Mouse (Mus musculus) retina, postnatal 7 days (tissue): ENCODE measurements at regions not wholly inside any gene's neighbourhood (a gene's known extent, or its start where the extent isn't known, plus 50 kb on each side); places are given as distances from the start of the nearest gene placed in this dataset.

Experiments used
- DNase-seq: peaks from one replicate; pipeline ENCODE4 v3.0.0-alpha.2; 2012; ENCODE audit warnings: low read depth, low spot score

DNA sequence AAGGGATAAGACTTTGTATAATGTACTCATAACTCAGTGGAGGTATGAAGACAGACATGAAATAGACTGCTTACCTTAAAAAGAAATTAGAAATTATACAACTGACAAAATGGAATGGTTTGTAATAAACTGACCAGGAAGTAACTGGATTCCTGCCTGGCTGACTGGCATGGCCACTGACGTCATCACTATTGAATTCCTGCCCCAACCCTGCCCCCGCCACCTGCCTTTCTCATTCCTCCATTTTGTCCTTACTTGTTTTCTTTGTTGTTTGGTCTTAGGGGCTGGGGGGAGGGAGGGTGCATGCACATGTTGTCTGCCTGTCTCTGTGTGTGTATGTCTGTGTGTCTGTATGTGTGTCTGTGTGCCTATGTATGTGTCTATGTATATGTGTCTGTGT is 283.2 kb upstream of the Tbx3 start:
- DNase-seq = no peak

- no peak for DNase-seq
Measured at GRCm38 (mm10) chr5:119388841-119389240, 281.6 kb upstream of the Tbx3 start.

- DNase-seq = no peak
Measured at GRCm38 (mm10) chr5:119389384-119389783, 281.1 kb upstream of the Tbx3 start.

DNA sequence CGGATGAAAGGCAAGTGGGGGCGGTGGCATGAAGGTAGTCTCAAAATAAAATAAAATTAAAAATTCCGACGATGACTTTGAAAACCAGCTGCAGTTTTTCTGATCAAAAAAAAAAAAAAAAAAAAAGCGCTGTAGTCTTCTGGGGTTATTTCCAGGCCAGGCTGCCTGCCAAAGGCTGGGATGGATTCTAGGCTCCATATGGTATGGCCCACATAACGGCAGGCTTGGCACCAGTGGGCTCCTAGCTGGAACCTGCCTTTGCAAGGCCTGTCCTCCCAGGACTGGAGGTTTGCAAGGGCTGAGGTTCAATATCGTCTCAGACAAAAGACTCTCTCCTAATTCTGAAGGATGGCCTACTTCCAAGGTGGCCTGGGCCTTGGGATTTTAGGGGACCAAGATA is 280.6 kb upstream of the Tbx3 start:
- no peak for DNase-seq

DNA sequence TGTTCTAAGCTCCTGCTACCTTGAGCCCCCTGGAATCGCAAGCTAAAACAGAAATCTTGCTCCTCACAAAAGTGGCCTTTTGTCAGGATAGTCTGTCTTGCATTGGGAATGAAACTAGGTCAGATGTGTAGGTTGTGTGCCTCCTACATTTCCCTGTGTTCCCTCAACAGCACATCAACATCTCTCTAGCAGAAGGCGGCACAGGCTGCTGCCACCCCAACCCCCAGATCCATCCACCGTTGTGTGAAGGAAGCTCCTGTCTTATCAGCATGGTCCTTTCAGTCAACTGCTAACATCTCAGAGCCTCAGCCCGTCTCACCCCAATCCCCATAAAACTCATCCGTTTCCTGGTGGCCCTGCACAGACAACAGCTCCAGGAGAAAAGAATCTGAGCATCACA is 272.0 kb upstream of the Tbx3 start:
- no peak for DNase-seq

GRCm38 (mm10) chr5:119400223-119400935 is 270.1 kb upstream of the Tbx3 start:
- no peak for DNase-seq

- no peak for DNase-seq
Measured at GRCm38 (mm10) chr5:119401915-119402314, 268.6 kb upstream of the Tbx3 start.

- DNase-seq = no peak
Measured at GRCm38 (mm10) chr5:119402651-119403050, 267.8 kb upstream of the Tbx3 start.

DNA sequence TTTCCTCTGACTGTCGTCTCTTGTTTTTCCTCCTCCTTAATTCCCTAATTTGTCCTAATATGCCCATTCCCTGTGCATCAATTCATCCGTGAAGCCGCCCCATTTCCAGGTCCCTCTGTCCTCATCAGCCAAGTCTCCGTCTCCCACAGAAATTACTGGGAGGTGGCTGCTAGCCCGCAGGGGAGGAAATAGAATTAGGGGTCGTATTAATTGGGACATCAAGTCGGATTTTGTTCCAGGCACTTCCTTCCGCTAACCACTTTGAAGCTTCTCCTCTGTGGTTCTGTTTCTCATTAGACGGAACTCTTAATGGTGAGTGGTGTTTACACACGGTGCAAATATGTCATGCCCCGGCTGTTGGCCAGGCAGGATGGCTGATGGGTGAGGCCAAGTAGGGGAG is 259.5 kb upstream of the Tbx3 start:
- DNase-seq = no peak

DNA sequence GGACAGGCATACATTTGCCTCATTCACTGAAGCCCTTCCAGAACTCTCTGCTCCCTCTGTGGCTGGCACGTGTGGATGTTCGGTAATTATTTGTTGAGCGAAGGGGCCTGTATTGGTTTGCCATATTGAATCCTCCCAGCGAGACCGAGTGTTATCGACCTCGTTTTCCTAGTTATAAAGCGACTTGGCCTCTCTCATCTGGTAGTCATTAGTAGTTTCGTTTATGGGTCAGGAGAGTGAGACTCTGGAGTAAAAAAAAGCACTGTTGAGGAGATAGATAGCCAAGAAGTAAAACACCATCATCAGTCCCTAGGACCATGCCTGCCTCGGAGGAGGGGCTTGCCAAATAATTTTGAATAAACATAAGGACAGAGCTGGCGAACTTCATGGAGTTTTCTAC is 254.6 kb upstream of the Tbx3 start:
- no peak for DNase-seq

GRCm38 (mm10) chr5:119418486-119418885 is 252.0 kb upstream of the Tbx3 start:
- no peak for DNase-seq

DNA sequence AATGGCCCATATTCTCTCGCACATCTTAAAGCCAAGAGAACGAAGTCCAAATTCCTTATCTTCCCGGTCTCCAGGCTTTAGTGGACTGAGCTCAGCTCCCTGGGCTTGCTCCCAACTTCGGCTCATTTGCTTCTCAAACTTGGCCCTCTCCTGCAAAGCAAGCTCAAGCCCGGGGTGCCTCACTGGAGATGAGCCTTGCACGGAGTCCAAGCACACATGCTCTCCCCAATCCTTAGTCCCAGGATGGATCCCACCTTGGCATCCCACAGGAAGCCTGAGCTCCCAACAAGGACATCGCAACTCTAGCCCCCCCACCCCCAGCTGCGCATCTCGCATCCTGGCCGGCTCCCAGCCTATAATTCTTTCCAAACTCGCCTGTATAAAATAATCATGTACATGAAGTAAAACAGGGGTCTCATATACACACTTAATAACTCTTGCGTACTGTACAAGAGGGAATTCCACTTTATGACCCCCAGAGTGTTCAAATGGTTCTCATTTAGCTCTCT is 242.9 kb upstream of the Tbx3 start:
- no peak for DNase-seq

DNA sequence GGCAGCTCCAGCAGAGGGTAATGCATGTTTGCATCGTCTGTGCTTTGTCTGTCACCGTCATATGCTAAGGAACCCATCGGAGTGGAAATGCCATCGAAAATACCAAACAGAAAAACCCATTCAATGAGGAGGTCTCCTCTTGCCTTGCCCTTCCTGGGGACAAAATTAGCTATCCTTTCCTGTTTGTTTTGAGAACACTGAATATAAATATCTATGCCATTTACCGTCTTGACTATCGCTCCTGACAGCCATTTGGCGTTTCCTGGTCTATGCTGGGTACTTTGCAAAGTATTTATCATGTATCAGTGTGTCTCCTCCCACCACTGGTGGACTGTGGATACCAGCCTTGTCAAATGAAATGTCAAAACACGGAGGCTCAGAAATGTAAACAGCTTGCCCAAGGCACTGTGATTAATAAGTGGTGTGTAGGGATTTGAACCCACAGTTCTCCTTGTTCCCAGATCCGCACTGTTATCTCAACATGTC is 239.2 kb upstream of the Tbx3 start:
- no peak for DNase-seq

DNA sequence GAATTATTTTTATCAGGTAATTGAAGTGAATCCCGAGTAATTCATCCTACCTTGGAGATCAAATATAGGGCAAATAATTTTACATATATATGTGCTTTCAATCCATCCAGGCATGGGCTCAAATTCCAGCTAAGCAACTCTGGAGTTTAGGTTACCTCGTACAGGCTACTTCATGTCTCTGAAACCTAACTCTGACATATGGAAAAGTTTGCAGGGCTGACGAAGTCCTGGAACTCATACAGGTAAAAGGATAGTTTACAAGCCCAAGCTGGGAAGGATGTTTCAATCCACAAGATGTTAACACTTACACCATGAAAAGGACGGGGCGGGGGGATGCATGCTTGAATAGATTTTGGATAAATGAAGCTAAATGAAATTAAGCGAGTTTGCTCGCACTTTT is 235.9 kb upstream of the Tbx3 start:
- DNase-seq = no peak

DNA sequence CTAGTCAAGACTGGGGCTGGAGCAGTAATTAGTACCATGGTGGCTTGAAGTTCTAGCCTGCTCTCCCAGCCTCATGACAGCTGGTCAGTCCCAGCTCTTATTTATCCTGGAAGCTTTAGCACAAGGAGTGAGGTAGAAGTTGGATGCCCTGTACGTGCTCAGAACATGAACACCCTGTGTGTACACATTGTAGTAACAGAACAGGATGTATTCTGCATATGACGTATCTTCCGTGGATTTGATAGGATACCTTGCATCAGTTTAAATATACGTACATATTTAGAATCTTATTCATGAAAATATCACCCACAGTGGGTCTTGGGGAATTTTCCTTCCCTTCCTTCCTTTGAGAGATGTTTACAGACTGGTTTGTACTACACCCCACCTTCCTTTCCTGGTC is 222.0 kb upstream of the Tbx3 start:
- DNase-seq = no peak

DNA sequence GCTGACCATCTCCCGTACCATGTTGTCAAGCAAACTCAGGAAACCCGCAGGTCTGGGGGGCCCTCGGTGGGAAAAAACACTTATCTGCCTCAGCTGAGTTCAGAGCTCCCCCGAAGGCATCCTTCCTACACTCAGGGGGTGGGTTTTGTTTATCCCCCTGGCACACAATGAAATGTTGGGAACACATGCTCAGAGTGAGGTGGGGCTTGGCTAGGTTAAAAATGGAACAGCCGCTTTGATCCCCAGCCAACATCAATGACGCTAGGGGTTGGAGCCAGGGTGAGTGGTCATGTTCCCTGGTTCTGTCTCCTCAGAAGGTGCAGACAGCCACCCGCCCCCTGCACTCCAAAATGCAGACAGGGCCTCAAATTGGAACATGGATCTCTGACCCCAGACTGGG is 221.3 kb upstream of the Tbx3 start:
- DNase-seq = no peak

DNA sequence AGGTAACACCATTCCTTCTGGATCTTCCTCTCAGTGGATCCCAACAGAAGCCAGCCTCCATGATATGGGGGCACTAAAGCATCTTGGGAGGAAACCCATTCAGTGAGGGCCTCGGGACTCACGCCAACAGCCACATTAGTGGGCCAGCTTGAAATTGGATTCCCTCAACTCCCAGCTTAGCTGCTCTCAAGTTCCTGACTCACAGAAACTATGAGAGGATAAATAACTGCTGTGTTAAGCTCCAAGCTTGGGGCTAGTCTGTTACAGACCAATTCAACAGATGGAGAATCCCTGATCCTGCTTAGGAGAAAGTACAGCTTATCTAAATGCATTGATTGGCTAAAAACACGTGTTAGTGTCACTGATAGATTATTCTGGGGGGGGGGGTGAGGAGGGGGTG is 210.7 kb upstream of the Tbx3 start:
- DNase-seq = peak; percentile 58

DNA sequence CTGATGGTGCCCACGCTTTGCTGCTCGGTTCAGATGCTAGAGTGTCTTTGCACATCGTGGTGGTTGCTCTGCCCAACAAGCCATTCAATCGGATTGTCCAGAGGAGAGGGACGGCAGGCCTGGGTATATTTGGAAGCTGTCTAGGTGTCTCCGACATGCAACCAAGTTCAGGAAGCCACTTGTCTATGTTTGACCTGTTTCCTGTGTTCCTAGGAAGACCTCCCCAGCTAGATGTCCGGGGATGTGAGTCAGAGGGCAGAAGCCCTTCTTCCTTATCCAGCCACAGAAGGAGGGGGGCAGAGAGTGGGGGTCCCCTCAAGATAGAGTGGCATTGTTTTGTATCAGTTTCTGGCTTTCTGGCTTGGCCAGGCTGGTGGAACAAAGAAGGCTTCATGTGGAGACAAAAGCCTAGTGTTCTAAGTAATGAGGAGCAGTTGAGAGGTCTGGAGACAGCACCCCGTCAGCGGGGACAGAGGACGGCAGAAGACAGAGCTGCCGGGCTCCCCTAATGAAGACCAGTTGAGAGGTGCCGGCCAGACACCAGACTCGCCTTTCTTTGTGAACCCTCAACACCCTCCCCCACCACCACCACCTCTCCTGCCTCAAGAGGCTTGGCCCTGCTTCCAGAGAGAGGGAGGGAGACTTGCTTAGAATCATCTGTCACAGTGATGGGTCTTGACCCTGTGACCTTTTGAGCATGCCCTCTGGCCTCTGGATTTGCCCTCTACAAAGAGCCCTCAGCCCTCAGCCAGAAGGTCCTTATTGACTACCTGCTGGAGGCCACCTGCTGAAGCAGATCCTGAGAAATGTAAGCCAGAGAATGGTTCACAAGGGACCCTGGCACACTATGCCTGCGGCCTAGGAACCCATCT is 207.6 kb upstream of the Tbx3 start:
- no peak for DNase-seq

- no peak for DNase-seq
Measured at GRCm38 (mm10) chr5:119464553-119464952, 205.9 kb upstream of the Tbx3 start.

DNA sequence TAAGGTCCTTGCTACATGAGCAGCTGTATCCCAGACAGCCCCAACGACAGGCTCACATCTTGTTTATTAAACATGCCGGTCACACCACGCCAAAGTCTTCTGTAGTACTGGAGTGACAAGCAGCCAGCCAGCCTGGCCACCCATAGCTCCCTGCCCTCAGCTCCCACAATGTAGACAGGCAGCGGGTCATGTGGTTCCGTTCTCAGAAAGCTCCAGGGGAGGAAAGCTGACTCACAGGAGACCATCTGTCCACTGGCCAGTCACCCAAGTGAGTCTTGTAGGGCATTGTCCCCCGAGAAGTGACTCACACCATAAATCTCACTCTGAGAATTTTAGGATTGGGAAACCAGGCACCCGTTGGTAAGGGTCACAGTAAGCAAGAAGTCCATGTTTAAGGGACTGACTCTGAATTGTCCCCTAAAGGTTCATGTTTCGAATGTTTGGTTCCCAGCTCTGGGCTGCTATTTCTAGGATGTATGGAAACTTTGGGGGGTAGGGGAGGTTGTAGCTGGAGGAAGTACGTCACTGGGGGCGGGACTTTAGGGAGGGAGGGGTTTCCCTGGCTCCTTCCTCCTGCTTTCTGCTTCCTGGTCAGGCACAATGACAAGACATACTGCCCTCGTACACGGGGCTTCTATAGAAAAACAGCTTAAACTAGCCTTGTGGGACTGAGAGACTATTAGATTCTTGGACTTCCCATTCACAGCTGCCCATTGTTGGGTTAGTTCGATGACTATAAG is 203.0 kb upstream of the Tbx3 start:
- DNase-seq = no peak

GRCm38 (mm10) chr5:119477926-119478325 is 192.5 kb upstream of the Tbx3 start:
- DNase-seq = no peak

DNA sequence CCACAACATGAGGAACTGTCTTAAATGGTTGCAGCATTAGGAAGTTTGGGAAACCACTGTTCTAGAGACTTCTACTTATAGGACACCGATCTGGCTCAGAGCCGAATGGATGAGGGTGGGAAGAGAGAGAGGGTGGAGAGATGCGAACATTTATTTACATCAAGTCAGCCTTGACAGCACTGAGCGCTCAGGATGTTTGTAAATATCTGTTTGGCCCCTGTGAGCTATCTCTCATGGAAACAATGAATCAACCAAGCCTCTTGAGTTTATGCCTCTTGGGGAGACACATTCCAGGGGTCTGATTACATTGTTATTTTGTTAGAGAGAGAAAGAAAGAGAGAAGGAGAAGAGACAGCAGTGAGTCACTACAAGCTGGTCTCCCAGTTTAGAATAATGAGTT is 192.1 kb upstream of the Tbx3 start:
- DNase-seq = no peak
